In genomic region chr13:55413333-55413732, GRCm38 (mm10) we compare ENCODE assay signal across 30 mouse cellular contexts. TPM values are rescaled to one million over a fixed set of nuclear protein-coding genes. Genes with fewer than 3 reads are reported as not detected.
DNase-seq lines count a peak whose midpoint lies in the region; ATAC-seq and TF ChIP-seq lines count a peak whose summit lies in the region.
"Had no signal": no experiment of that assay in that cellular context is flagged by ENCODE, and none has a peak within 500 bp of the region (broad histone marks: within the 10 kb centered on the region; RNA-seq: fewer than 3 reads in every experiment).

No protein-coding gene starts in this region.

- intact Hi-C loops in left cerebral cortex, postnatal 36 days (cut with DNase I), result no loop called here

- H3K36me3 ChIP-seq in kidney, adult 2 months (ENCODE audit: control insufficient read depth, insufficient read depth, low read length), result no peaks in the 10 kb centered on the region; the same call in 1 of the 2 replicates
- no peaks in the 10 kb centered on the region for H3K36me3 ChIP-seq in testis, adult 2 months (ENCODE audit: control insufficient read depth, insufficient read depth, low read length)
- H3K36me3 ChIP-seq: forebrain, embryonic 10.5 days; heart, embryonic 13.5 days; hindbrain, embryonic 13.5 days; limb, embryonic 10.5 days; midbrain, embryonic 15.5 days; neural tube, embryonic 13.5 days had no signal

- peak; percentile 15 for TF ChIP-seq POLR2A in kidney, adult 2 months (IDR thresholded peaks at IDR 0.05; ENCODE audit: low read depth, low read length)
- TF ChIP-seq POLR2A in testis, adult 2 months (IDR thresholded peaks at IDR 0.05; ENCODE audit: control insufficient read depth, low read depth, low read length), result no peak

- TF ChIP-seq CTCF in kidney, adult 2 months (conservative IDR thresholded peaks at IDR 0.05; ENCODE audit: insufficient read depth, insufficient read length, low read depth, low read length), result no peak
- no peak for TF ChIP-seq CTCF in testis, adult 2 months (IDR thresholded peaks at IDR 0.05; ENCODE audit: control insufficient read depth, insufficient read depth, insufficient replicate concordance, low read depth, low read length)

- no peaks in the 10 kb centered on the region for H3K4me1 ChIP-seq in kidney, adult 2 months (ENCODE audit: control insufficient read depth, insufficient read depth, low read length)
- H3K4me1 ChIP-seq in testis, adult 2 months (ENCODE audit: control insufficient read depth, insufficient read depth, low read length), result peaks cover 6% of the 10 kb centered on the region

- no peaks in the 10 kb centered on the region for H3K27me3 ChIP-seq in kidney, adult 2 months (replicated peaks; ENCODE audit: control insufficient read depth, insufficient read depth, low read length)
- H3K27me3 ChIP-seq in testis, adult 2 months (ENCODE audit: control insufficient read depth, insufficient read depth, low read length), result no peaks in the 10 kb centered on the region

- 59% methylated on average over 12 of the region's 12 CpGs for WGBS in kidney, adult 2 months

- no peak overlapping the region for H3K4me3 ChIP-seq in kidney, adult 2 months (ENCODE audit: insufficient read depth, low read depth, low read length)
- peak overlapping the region; percentile 49 for H3K4me3 ChIP-seq in testis, adult 2 months (ENCODE audit: control insufficient read depth, low read depth, low read length)
- H3K4me3 ChIP-seq: forebrain, embryonic 10.5 days; heart, embryonic 13.5 days; hindbrain, embryonic 13.5 days; limb, embryonic 10.5 days; midbrain, embryonic 15.5 days; myocyte; neural tube, embryonic 13.5 days had no signal

- peak; percentile 84 for ATAC-seq in granulocyte monocyte progenitor cell, adult 5-6 weeks (replicated peaks; ENCODE audit: poor library complexity, severe bottlenecking)
- peak; percentile 78 for ATAC-seq in megakaryocyte-erythroid progenitor cell, adult 5-6 weeks (replicated peaks; ENCODE audit: low FRiP score, low TSS enrichment, poor library complexity, severe bottlenecking)
- ATAC-seq: forebrain, embryonic 16.5 days; lung, postnatal 0 days; midbrain, embryonic 15.5 days had no signal

- peak; percentile 21 for DNase-seq in kidney, adult 2 months
- DNase-seq in kidney, postnatal 4 days, result no peak
- DNase-seq in testis, postnatal 10 days (ENCODE audit: low spot score), result no peak
- DNase-seq in left cerebral cortex, postnatal 36 days (ENCODE audit: low spot score in 2 of 2), result no peak
- no peak for DNase-seq in gastrocnemius, postnatal 4 days (ENCODE audit: low spot score in 2 of 2)
- DNase-seq: adrenal gland, postnatal 25 days; cerebellum, adult 9-10 months; gastrocnemius, postnatal 10 days; heart, adult 18-20 months; heart, postnatal 14 days; right cerebral cortex, postnatal 4 days; thymus, adult 18-20 months had no signal

- no peak overlapping the region for H3K27ac ChIP-seq in kidney, adult 2 months (ENCODE audit: insufficient read depth, low read depth, low read length)
- H3K27ac ChIP-seq in testis, adult 2 months (ENCODE audit: control insufficient read depth, insufficient read depth, low read depth, low read length), result no peak overlapping the region
- H3K27ac ChIP-seq: forebrain, embryonic 10.5 days; heart, embryonic 13.5 days; hindbrain, embryonic 13.5 days; limb, embryonic 10.5 days; macrophage; midbrain, embryonic 15.5 days; neural tube, embryonic 13.5 days had no signal

RNA-seq across cellular contexts. Expression of gene Pfn3, which starts 1.7 kb away (rescaled TPM):
- not detected in 2 replicates for polyA plus RNA-seq in kidney, adult 2 months (2012; rRNA removed)
- polyA plus RNA-seq in testis, adult 2 months (2012; rRNA removed), result 279 and 352 TPM in 2 replicates
- not detected in 2 replicates for total RNA-seq in granulocyte monocyte progenitor cell, adult 5-6 weeks (2014; fragmentation: Nextera tagmentation)
- total RNA-seq in granulocyte monocyte progenitor cell, adult 5-6 weeks (2017), result not detected in 2 replicates
- total RNA-seq in megakaryocyte-erythroid progenitor cell, adult 5-6 weeks (2014; fragmentation: Nextera tagmentation), result not detected in 2 replicates
- not detected in 2 replicates for total RNA-seq in megakaryocyte-erythroid progenitor cell, adult 5-6 weeks (2017)
- total RNA-seq in left cerebral cortex, postnatal 36 days (2021), result not detected
- not detected for total RNA-seq in gastrocnemius, postnatal 4 days (2021)
- total RNA-seq: adrenal gland, postnatal 25 days; CH12.LX; gastrocnemius, postnatal 10 days; heart, adult 18-20 months; heart, postnatal 14 days; left cerebral cortex, adult 18-20 months; liver, adult 2 months had no signal
- polyA plus RNA-seq: embryonic facial prominence, embryonic 11.5 days; forebrain, embryonic 10.5 days; heart, embryonic 13.5 days; hindbrain, embryonic 13.5 days; limb, embryonic 10.5 days; liver, adult 2 months; lung, postnatal 0 days; macrophage; myocyte; neural tube, embryonic 13.5 days; stomach, embryonic 14.5 days had no signal

RNA-seq across cellular contexts. Expression of gene F12, which starts 13.3 kb away (rescaled TPM):
- polyA plus RNA-seq in kidney, adult 2 months (2012; rRNA removed), result 0.03 and 0.07 TPM in 2 replicates
- polyA plus RNA-seq in testis, adult 2 months (2012; rRNA removed), result 3.0 and 3.4 TPM in 2 replicates
- total RNA-seq in granulocyte monocyte progenitor cell, adult 5-6 weeks (2014; fragmentation: Nextera tagmentation), result not detected in 2 replicates
- not detected in 2 replicates for total RNA-seq in granulocyte monocyte progenitor cell, adult 5-6 weeks (2017)
- not detected in 2 replicates for total RNA-seq in megakaryocyte-erythroid progenitor cell, adult 5-6 weeks (2014; fragmentation: Nextera tagmentation)
- not detected in 2 replicates for total RNA-seq in megakaryocyte-erythroid progenitor cell, adult 5-6 weeks (2017)
- under 1 TPM; 0.79 to 0.84 TPM for total RNA-seq in left cerebral cortex, postnatal 36 days (2021)
- total RNA-seq in gastrocnemius, postnatal 4 days (2021), result under 1 TPM; 0.22 to 0.70 TPM
- total RNA-seq: CH12.LX; heart, adult 18-20 months; heart, postnatal 14 days had no signal
- polyA plus RNA-seq: embryonic facial prominence, embryonic 11.5 days; forebrain, embryonic 10.5 days; forebrain, embryonic 16.5 days; hindbrain, embryonic 13.5 days; limb, embryonic 10.5 days; lung, postnatal 0 days; macrophage; myocyte; neural tube, embryonic 13.5 days; stomach, embryonic 14.5 days had no signal

RNA-seq across cellular contexts. Expression of gene Slc34a1, which starts 15.3 kb away (rescaled TPM):
- 9,073 and 10,701 TPM in 2 replicates for polyA plus RNA-seq in kidney, adult 2 months (2012; rRNA removed)
- 0.16 and 0.22 TPM in 2 replicates for polyA plus RNA-seq in testis, adult 2 months (2012; rRNA removed)
- total RNA-seq in granulocyte monocyte progenitor cell, adult 5-6 weeks (2014; fragmentation: Nextera tagmentation), result not detected in 2 replicates
- 0.56 TPM in 1 of 2 replicates, not detected in the other for total RNA-seq in granulocyte monocyte progenitor cell, adult 5-6 weeks (2017)
- not detected in 2 replicates for total RNA-seq in megakaryocyte-erythroid progenitor cell, adult 5-6 weeks (2014; fragmentation: Nextera tagmentation)
- not detected in 2 replicates for total RNA-seq in megakaryocyte-erythroid progenitor cell, adult 5-6 weeks (2017)
- under 1 TPM; 0.48 to 0.54 TPM for total RNA-seq in left cerebral cortex, postnatal 36 days (2021)
- not detected for total RNA-seq in gastrocnemius, postnatal 4 days (2021)
- total RNA-seq: adrenal gland, postnatal 25 days; CH12.LX; heart, adult 18-20 months; heart, postnatal 14 days; left cerebral cortex, adult 18-20 months; liver, adult 2 months had no signal
- polyA plus RNA-seq: embryonic facial prominence, embryonic 11.5 days; forebrain, embryonic 10.5 days; forebrain, embryonic 16.5 days; heart, embryonic 13.5 days; hindbrain, embryonic 13.5 days; limb, embryonic 10.5 days; lung, postnatal 0 days; macrophage; midbrain, embryonic 15.5 days; neural tube, embryonic 13.5 days; stomach, embryonic 14.5 days had no signal

RNA-seq across cellular contexts. Expression of gene Grk6, which starts 31.5 kb away (rescaled TPM):
- polyA plus RNA-seq in kidney, adult 2 months (2012; rRNA removed), result 23.4 and 27.4 TPM in 2 replicates
- 7.8 and 8.4 TPM in 2 replicates for polyA plus RNA-seq in testis, adult 2 months (2012; rRNA removed)
- total RNA-seq in granulocyte monocyte progenitor cell, adult 5-6 weeks (2014; fragmentation: Nextera tagmentation), result 56.7 and 62.4 TPM in 2 replicates
- 64.8 and 67.5 TPM in 2 replicates for total RNA-seq in granulocyte monocyte progenitor cell, adult 5-6 weeks (2017)
- total RNA-seq in megakaryocyte-erythroid progenitor cell, adult 5-6 weeks (2014; fragmentation: Nextera tagmentation), result 61.4 and 80.6 TPM in 2 replicates
- total RNA-seq in megakaryocyte-erythroid progenitor cell, adult 5-6 weeks (2017), result 67.7 and 82.4 TPM in 2 replicates
- total RNA-seq in left cerebral cortex, postnatal 36 days (2021), result 10 to 100 TPM; 63.4 to 65.2 TPM
- total RNA-seq in gastrocnemius, postnatal 4 days (2021), result 10 to 100 TPM; 32.9 TPM

RNA-seq across cellular contexts. Expression of gene Rgs14, which starts 43.8 kb away (rescaled TPM):
- 3.3 and 4.2 TPM in 2 replicates for polyA plus RNA-seq in kidney, adult 2 months (2012; rRNA removed)
- polyA plus RNA-seq in testis, adult 2 months (2012; rRNA removed), result 0.10 and 0.14 TPM in 2 replicates
- 12.8 and 16.4 TPM in 2 replicates for total RNA-seq in granulocyte monocyte progenitor cell, adult 5-6 weeks (2014; fragmentation: Nextera tagmentation)
- total RNA-seq in granulocyte monocyte progenitor cell, adult 5-6 weeks (2017), result 7.0 and 8.8 TPM in 2 replicates
- total RNA-seq in megakaryocyte-erythroid progenitor cell, adult 5-6 weeks (2014; fragmentation: Nextera tagmentation), result 6.9 and 11.9 TPM in 2 replicates
- 1.8 and 3.2 TPM in 2 replicates for total RNA-seq in megakaryocyte-erythroid progenitor cell, adult 5-6 weeks (2017)
- 10 to 100 TPM; 52.3 to 53.7 TPM for total RNA-seq in left cerebral cortex, postnatal 36 days (2021)
- 1 to 10 TPM in 1 of 2 experiments, under 1 TPM in 1; 0.88 to 1.1 TPM for total RNA-seq in gastrocnemius, postnatal 4 days (2021)
